Comparison of ENCODE assay signal across 32 mouse cellular contexts in the genomic region with DNA sequence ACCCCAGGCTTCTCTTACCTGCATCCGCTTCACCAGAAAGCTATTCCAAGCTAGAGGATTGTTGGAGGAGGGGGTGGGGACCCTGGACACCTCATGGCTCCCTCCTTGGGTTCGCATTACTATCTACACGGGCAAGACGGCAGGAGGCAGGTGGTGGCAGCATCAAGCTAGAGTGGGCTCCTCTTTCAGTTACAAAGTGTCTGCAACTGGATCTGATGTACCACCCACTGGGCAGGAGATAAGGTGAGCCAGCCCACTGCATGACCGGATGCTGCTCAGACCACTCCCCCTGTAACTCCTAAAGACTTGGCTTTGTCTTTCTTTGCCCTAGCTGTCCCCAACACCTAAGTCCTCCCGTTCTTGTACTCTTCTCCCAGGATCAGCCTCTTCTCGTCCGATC. TPM values are rescaled to one million over a fixed set of nuclear protein-coding genes. Genes with fewer than 3 reads are reported as not detected.
DNase-seq lines count a peak whose midpoint lies in the region; ATAC-seq and TF ChIP-seq lines count a peak whose summit lies in the region.
"Had no signal": no experiment of that assay in that cellular context is flagged by ENCODE, and none has a peak within 500 bp of the region (broad histone marks: within the 10 kb centered on the region; RNA-seq: fewer than 3 reads in every experiment).

Gene Rnf224, minus strand, starts transcription at position 174 of the 400 bp plus-strand sequence.

- H3K9me3 ChIP-seq in kidney, postnatal 0 days (replicated peaks; ENCODE audit: low read length) = no peaks in the 10 kb centered on the region
- H3K9me3 ChIP-seq in kidney, embryonic 15.5 days (replicated peaks) = no peaks in the 10 kb centered on the region
- H3K9me3 ChIP-seq in E14TG2a.4 (ENCODE audit: low read length) (no peaks in the 10 kb centered on the region), ES-Bruce4 (replicated peaks; ENCODE audit: control insufficient read depth, insufficient read depth, low read length, poor library complexity, severe bottlenecking) (no peaks in the 10 kb centered on the region)
- H3K9me3 ChIP-seq in stomach, embryonic 15.5 days = no peaks in the 10 kb centered on the region
- H3K9me3 ChIP-seq: forebrain, embryonic 10.5 days; hindbrain, embryonic 10.5 days; liver, embryonic 13.5 days; neural tube, embryonic 13.5 days had no signal

- peak within 1 kb of the TSS; percentile 47; the same call in 1 of the 2 replicates for H3K27ac ChIP-seq in kidney, postnatal 0 days
- H3K27ac ChIP-seq in kidney, embryonic 15.5 days = no peak within 1 kb of the TSS
- no peak within 1 kb of the TSS for H3K27ac ChIP-seq in ES-Bruce4 (ENCODE audit: insufficient read depth, low read length)
- H3K27ac ChIP-seq in stomach, embryonic 15.5 days = peak within 1 kb of the TSS; percentile 51
- H3K27ac ChIP-seq: forebrain, embryonic 10.5 days; hindbrain, embryonic 10.5 days; liver, embryonic 13.5 days; neural tube, embryonic 13.5 days had no signal

- H3K9ac ChIP-seq in kidney, postnatal 0 days (ENCODE audit: low read depth, low read length) = no peak within 1 kb of the TSS
- no peak within 1 kb of the TSS for H3K9ac ChIP-seq in kidney, embryonic 15.5 days
- no peak within 1 kb of the TSS for H3K9ac ChIP-seq in ES-Bruce4 (ENCODE audit: low read depth, poor library complexity, severe bottlenecking)
- H3K9ac ChIP-seq in stomach, embryonic 15.5 days = no peak within 1 kb of the TSS
- H3K9ac ChIP-seq: liver, embryonic 13.5 days; lung, embryonic 14.5 days; neural tube, embryonic 13.5 days had no signal

- ATAC-seq in kidney, postnatal 0 days (replicated peaks; ENCODE audit: low FRiP score, low read depth) = no peak
- ATAC-seq in kidney, embryonic 15.5 days (replicated peaks; ENCODE audit: low FRiP score) = no peak
- ATAC-seq in stomach, embryonic 15.5 days (ENCODE audit: insufficient read depth, low FRiP score, low read depth) = no peak
- ATAC-seq: forebrain, embryonic 16.5 days; hindbrain, embryonic 16.5 days; midbrain, embryonic 16.5 days had no signal

- DNase-seq in kidney, postnatal 0 days (ENCODE audit: low spot score) = peak; percentile 25
- DNase-seq in gastrocnemius, postnatal 36 days = no peak
- DNase-seq in gastrocnemius, adult 18-20 months (ENCODE audit: low spot score) = no peak
- DNase-seq: adrenal gland, postnatal 14 days; cerebellum, adult 2 months; kidney, adult 11 months; kidney, postnatal 14 days; left cerebral cortex, postnatal 4 days; liver, embryonic 13.5 days; lung, embryonic 14.5 days; lung, postnatal 36 days; spleen, adult 18-20 months; thymus, postnatal 36 days had no signal

- H3K36me3 ChIP-seq in kidney, postnatal 0 days (ENCODE audit: insufficient read depth, low read length) = no peaks in the 10 kb centered on the region
- no peaks in the 10 kb centered on the region for H3K36me3 ChIP-seq in kidney, embryonic 15.5 days
- no peaks in the 10 kb centered on the region for H3K36me3 ChIP-seq in E14TG2a.4 (ENCODE audit: insufficient read depth, low read length)
- no peaks in the 10 kb centered on the region for H3K36me3 ChIP-seq in ES-Bruce4 (ENCODE audit: control insufficient read depth, insufficient read depth, low read length, poor library complexity, severe bottlenecking)
- H3K36me3 ChIP-seq in stomach, embryonic 15.5 days = no peaks in the 10 kb centered on the region
- H3K36me3 ChIP-seq: forebrain, embryonic 10.5 days; hindbrain, embryonic 10.5 days; liver, embryonic 13.5 days; neural tube, embryonic 13.5 days had no signal

- no peak for TF ChIP-seq CTCF in kidney, postnatal 0 days (IDR thresholded peaks at IDR 0.05; ENCODE audit: low read depth)
- TF ChIP-seq CTCF in E14TG2a.4 (conservative IDR thresholded peaks at IDR 0.05; ENCODE audit: low read length) = no peak
- TF ChIP-seq CTCF in ES-Bruce4 (IDR thresholded peaks at IDR 0.05; ENCODE audit: low read depth, low read length) = no peak

- H3K4me2 ChIP-seq in kidney, postnatal 0 days (ENCODE audit: low read length) = no peak within 1 kb of the TSS
- no peak within 1 kb of the TSS for H3K4me2 ChIP-seq in kidney, embryonic 15.5 days
- no peak within 1 kb of the TSS for H3K4me2 ChIP-seq in stomach, embryonic 15.5 days
- H3K4me2 ChIP-seq: liver, embryonic 13.5 days; lung, embryonic 14.5 days; neural tube, embryonic 13.5 days had no signal

- no peaks in the 10 kb centered on the region for H3K27me3 ChIP-seq in kidney, postnatal 0 days (ENCODE audit: insufficient read depth, low read length)
- H3K27me3 ChIP-seq in kidney, embryonic 15.5 days = peaks cover 8% of the 10 kb centered on the region
- H3K27me3 ChIP-seq in E14TG2a.4 (ENCODE audit: insufficient read depth, low read length) (peaks cover 13% of the 10 kb centered on the region), ES-Bruce4 (ENCODE audit: control insufficient read depth, insufficient read depth, low read length, poor library complexity, severe bottlenecking) (no peaks in the 10 kb centered on the region)
- H3K27me3 ChIP-seq in stomach, embryonic 15.5 days (replicated peaks) = 0 out of 2 replicates have a peak, but pooled peaks cover 3% of the 10 kb centered on the region

- intact Hi-C loops in gastrocnemius, postnatal 36 days (cut with DNase I) = no loop called here

- peak; percentile 59; the same call in 1 of the 2 replicates for TF ChIP-seq EP300 in ES-Bruce4 (IDR thresholded peaks at IDR 0.05; ENCODE audit: insufficient read depth, low read depth, low read length)

- 35% methylated on average over 8 of the region's 8 CpGs for WGBS in kidney, postnatal 0 days
- 31% methylated on average over 8 of the region's 8 CpGs for WGBS in kidney, embryonic 15.5 days
- 33% methylated on average over 8 of the region's 8 CpGs for WGBS in stomach, embryonic 15.5 days

- H3K4me1 ChIP-seq in kidney, postnatal 0 days (replicated peaks; ENCODE audit: insufficient read depth, low read length) = peaks cover 13% of the 10 kb centered on the region
- peaks cover 24% of the 10 kb centered on the region for H3K4me1 ChIP-seq in kidney, embryonic 15.5 days
- H3K4me1 ChIP-seq in E14TG2a.4 (replicated peaks; ENCODE audit: low read depth, low read length) (peaks cover 91% of the 10 kb centered on the region), ES-Bruce4 (ENCODE audit: control insufficient read depth, insufficient read depth, low read length) (peaks cover 20% of the 10 kb centered on the region)
- peaks cover 13% of the 10 kb centered on the region for H3K4me1 ChIP-seq in stomach, embryonic 15.5 days

- H3K4me3 ChIP-seq in kidney, postnatal 0 days (replicated peaks; ENCODE audit: low read depth, low read length) = no peak within 1 kb of the TSS
- no peak within 1 kb of the TSS for H3K4me3 ChIP-seq in kidney, embryonic 15.5 days (replicated peaks)
- H3K4me3 ChIP-seq in E14TG2a.4 (replicated peaks; ENCODE audit: low read length) (peak within 1 kb of the TSS; percentile 27; the same call in 1 of the 2 replicates), ES-Bruce4 (ENCODE audit: low read depth, low read length) (no peak within 1 kb of the TSS)
- H3K4me3 ChIP-seq in stomach, embryonic 15.5 days (replicated peaks) = no peak within 1 kb of the TSS
- H3K4me3 ChIP-seq: forebrain, embryonic 10.5 days; hindbrain, embryonic 10.5 days; liver, embryonic 13.5 days; myocyte; neural tube, embryonic 13.5 days had no signal

- no peak for TF ChIP-seq POLR2A in ES-Bruce4 (IDR thresholded peaks at IDR 0.05; ENCODE audit: insufficient read depth, low read length)

RNA-seq across cellular contexts. Expression of gene Rnf224, which starts in this region (rescaled TPM):
- polyA plus RNA-seq in kidney, postnatal 0 days (2015; fragmentation: Nextera tagmentation; extraction: Ambion mirVana) = 0.16 and 0.28 TPM in 2 replicates
- 0.31 and 0.41 TPM in 2 replicates for polyA plus RNA-seq in kidney, embryonic 15.5 days (2015; fragmentation: Nextera tagmentation; extraction: Ambion mirVana)
- polyA plus RNA-seq in ES-Bruce4 (2011; ENCODE audit: insufficient read depth, insufficient read length, low read depth, missing spikeins) = 0.55 TPM in 1 of 2 replicates, not detected in the other
- polyA plus RNA-seq in stomach, embryonic 15.5 days (2015; fragmentation: Nextera tagmentation; extraction: Ambion mirVana) = 0.10 and 0.13 TPM in 2 replicates
- not detected for total RNA-seq in gastrocnemius, postnatal 36 days (2021)
- total RNA-seq in gastrocnemius, adult 18-20 months (2021) = not detected
- total RNA-seq: adrenal gland, postnatal 14 days; gastrocnemius, postnatal 4 days; heart, adult 8-10 months; layer of hippocampus, adult 18-20 months; layer of hippocampus, postnatal 14 days; left cerebral cortex, adult 8-10 months; left cerebral cortex, postnatal 4 days; megakaryocyte-erythroid progenitor cell, adult 5-6 weeks had no signal
- polyA plus RNA-seq: C2C12; cerebellum, adult 2 months; forebrain, embryonic 10.5 days; forebrain, embryonic 16.5 days; heart, postnatal 0 days; hindbrain, embryonic 10.5 days; hindbrain, embryonic 16.5 days; liver, embryonic 13.5 days; lung, embryonic 14.5 days; midbrain, embryonic 16.5 days; myocyte; neural tube, embryonic 13.5 days had no signal

Comparison
In these comparisons a context has a peak if more than half of its experiments do, and no peak if none do; other contexts are left out.
1. Peak in DNase-seq and H3K27ac ChIP-seq in kidney, postnatal 0 days; RNA of the gene not detected or under 1 TPM.